11 mouse cellular contexts compared by ENCODE assay signal in genomic region chr10:107442781-107443180, GRCm38 (mm10). TPM values are rescaled to one million over a fixed set of nuclear protein-coding genes. Genes with fewer than 3 reads are reported as not detected.
DNase-seq lines count a peak whose midpoint lies in the region; ATAC-seq and TF ChIP-seq lines count a peak whose summit lies in the region.
"Had no signal": no experiment of that assay in that cellular context is flagged by ENCODE, and none has a peak within 500 bp of the region (broad histone marks: within the 10 kb centered on the region; RNA-seq: fewer than 3 reads in every experiment).

No protein-coding gene starts in this region.

- no peak overlapping the region for H3K27ac ChIP-seq in liver, postnatal 0 days (ENCODE audit: low read depth)
- no peak overlapping the region for H3K27ac ChIP-seq in liver, embryonic 11.5 days (ENCODE audit: low read depth, low read length)
- no peak overlapping the region for H3K27ac ChIP-seq in midbrain, postnatal 0 days (ENCODE audit: low read depth, low read length)
- H3K27ac ChIP-seq: macrophage had no signal

- no peak overlapping the region for H3K4me2 ChIP-seq in liver, postnatal 0 days (ENCODE audit: low read depth, low read length)
- H3K4me2 ChIP-seq in liver, embryonic 11.5 days = no peak overlapping the region
- H3K4me2 ChIP-seq in midbrain, postnatal 0 days (ENCODE audit: low read depth, low read length, poor library complexity, severe bottlenecking) = no peak overlapping the region

- TF ChIP-seq EP300 in liver, postnatal 0 days (IDR thresholded peaks at IDR 0.05; ENCODE audit: low read depth) = no peak

- H3K9ac ChIP-seq in liver, postnatal 0 days (replicated peaks) = no peak overlapping the region
- H3K9ac ChIP-seq in liver, embryonic 11.5 days (ENCODE audit: low read depth, low read length) = no peak overlapping the region
- no peak overlapping the region for H3K9ac ChIP-seq in midbrain, postnatal 0 days (replicated peaks; ENCODE audit: low read length, poor library complexity, severe bottlenecking)

- WGBS in liver, postnatal 0 days (ENCODE audit: insufficient replicate concordance) = 6% methylated on average over 4 of the region's 4 CpGs
- 12% methylated on average over 4 of the region's 4 CpGs for WGBS in liver, embryonic 11.5 days
- WGBS in midbrain, postnatal 0 days = 11% methylated on average over 4 of the region's 4 CpGs

- H3K4me3 ChIP-seq in liver, postnatal 0 days (ENCODE audit: low read depth, low read length) = no peak overlapping the region
- H3K4me3 ChIP-seq in liver, embryonic 11.5 days (ENCODE audit: low read depth, low read length) = no peak overlapping the region
- no peak overlapping the region for H3K4me3 ChIP-seq in midbrain, postnatal 0 days (ENCODE audit: low read depth, low read length)

- no peaks in the 10 kb centered on the region for H3K36me3 ChIP-seq in liver, postnatal 0 days (replicated peaks; ENCODE audit: insufficient read depth, low read length)
- H3K36me3 ChIP-seq in liver, embryonic 11.5 days (ENCODE audit: control insufficient read depth, insufficient read depth, low read length) = no peaks in the 10 kb centered on the region
- H3K36me3 ChIP-seq in midbrain, postnatal 0 days (ENCODE audit: insufficient read depth, low read length) = no peaks in the 10 kb centered on the region

- H3K4me1 ChIP-seq in liver, postnatal 0 days (ENCODE audit: insufficient read depth) = no peaks in the 10 kb centered on the region
- H3K4me1 ChIP-seq in liver, embryonic 11.5 days (replicated peaks; ENCODE audit: control insufficient read depth, insufficient read depth, low read length) = no peaks in the 10 kb centered on the region
- H3K4me1 ChIP-seq in midbrain, postnatal 0 days (ENCODE audit: insufficient read depth, low read length) = no peaks in the 10 kb centered on the region

- peak; percentile 70 for TF ChIP-seq CTCF in liver, postnatal 0 days (IDR thresholded peaks at IDR 0.05; ENCODE audit: low read depth)
- TF ChIP-seq CTCF in brain, embryonic 14.5 days (IDR thresholded peaks at IDR 0.05; ENCODE audit: borderline replicate concordance, extremely low read depth, insufficient read depth, insufficient read length) = peak; percentile 55; the same call in 1 of the 2 replicates
- peak; percentile 83 for TF ChIP-seq CTCF in midbrain, postnatal 0 days (IDR thresholded peaks at IDR 0.05)

- no peak for TF ChIP-seq POLR2A in brain, embryonic 14.5 days (IDR thresholded peaks at IDR 0.05; ENCODE audit: borderline replicate concordance, extremely low read depth, insufficient read depth, insufficient read length, poor library complexity, severe bottlenecking)

- ATAC-seq in frontal cortex, adult (ENCODE audit: low TSS enrichment) = no peak
- no peak for ATAC-seq in liver, postnatal 0 days
- no peak for ATAC-seq in liver, embryonic 11.5 days (replicated peaks; ENCODE audit: low FRiP score)
- ATAC-seq in midbrain, postnatal 0 days (ENCODE audit: low FRiP score) = no peak

- DNase-seq in frontal cortex, postnatal 36 days (ENCODE audit: low spot score in 2 of 2) = peak; percentile 17 to 39
- DNase-seq in liver, postnatal 0 days = no peak
- no peak for DNase-seq in liver, embryonic 11.5 days (ENCODE audit: low spot score)
- DNase-seq in brain, embryonic 14.5 days (ENCODE audit: low read depth) = peak; percentile 53
- DNase-seq in induced T-regulatory cell, adult 2 months (ENCODE audit: low read depth) = peak; percentile 14
- peak; percentile 6 for DNase-seq in midbrain, postnatal 0 days (ENCODE audit: low spot score)
- DNase-seq in spleen, postnatal 10 days (ENCODE audit: low spot score in 2 of 2) = no peak

- H3K27me3 ChIP-seq in liver, postnatal 0 days (ENCODE audit: insufficient read depth, low read length) = no peaks in the 10 kb centered on the region
- H3K27me3 ChIP-seq in liver, embryonic 11.5 days (replicated peaks; ENCODE audit: control insufficient read depth, insufficient read depth, low read length) = no peaks in the 10 kb centered on the region
- H3K27me3 ChIP-seq in midbrain, postnatal 0 days (ENCODE audit: insufficient read depth, low read length) = no peaks in the 10 kb centered on the region

- H3K9me3 ChIP-seq in liver, postnatal 0 days (ENCODE audit: low read length) = no peaks in the 10 kb centered on the region
- H3K9me3 ChIP-seq in liver, embryonic 11.5 days (ENCODE audit: control insufficient read depth, low read length) = no peaks in the 10 kb centered on the region
- H3K9me3 ChIP-seq in midbrain, postnatal 0 days (ENCODE audit: low read length) = no peaks in the 10 kb centered on the region

RNA-seq across cellular contexts. Expression of gene Myf5, which starts 43.2 kb away (rescaled TPM):
- polyA plus RNA-seq in liver, postnatal 0 days (2015; fragmentation: Nextera tagmentation; extraction: Ambion mirVana) = 0.13 TPM in 1 of 2 replicates, not detected in the other
- 1.6 and 2.2 TPM in 2 replicates for polyA plus RNA-seq in liver, embryonic 11.5 days (2014; fragmentation: Nextera tagmentation; extraction: Ambion mirVana)
- polyA plus RNA-seq in brain, embryonic 14.5 days (2012; rRNA removed) = 0.04 and 0.10 TPM in 2 replicates
- not detected in 2 replicates for total RNA-seq in midbrain, postnatal 0 days (2014; rRNA removed)
- polyA plus RNA-seq in midbrain, postnatal 0 days (2015; fragmentation: Nextera tagmentation; extraction: Ambion mirVana) = 0.07 TPM in 1 of 2 replicates, not detected in the other
- polyA plus RNA-seq: gonadal fat pad, adult 2 months; macrophage; testis, adult 2 months had no signal

RNA-seq across cellular contexts. Expression of gene Myf6, which starts 51.8 kb away (rescaled TPM):
- 1.1 TPM in 1 of 2 replicates, not detected in the other for polyA plus RNA-seq in liver, postnatal 0 days (2015; fragmentation: Nextera tagmentation; extraction: Ambion mirVana)
- 0.14 and 0.18 TPM in 2 replicates for polyA plus RNA-seq in liver, embryonic 11.5 days (2014; fragmentation: Nextera tagmentation; extraction: Ambion mirVana)
- polyA plus RNA-seq in brain, embryonic 14.5 days (2012; rRNA removed) = 0.05 TPM in 1 of 2 replicates, not detected in the other
- total RNA-seq in midbrain, postnatal 0 days (2014; rRNA removed) = not detected in 2 replicates
- not detected in 2 replicates for polyA plus RNA-seq in midbrain, postnatal 0 days (2015; fragmentation: Nextera tagmentation; extraction: Ambion mirVana)
- polyA plus RNA-seq: gonadal fat pad, adult 2 months; macrophage had no signal

Comparison
In these comparisons a context has a peak if more than half of its experiments do, and no peak if none do; other contexts are left out.
1. DNase-seq: peak in frontal cortex, postnatal 36 days (2 of 2), brain, embryonic 14.5 days (single experiment), induced T-regulatory cell, adult 2 months (single experiment) and midbrain, postnatal 0 days (single experiment); none in liver, postnatal 0 days (single experiment), liver, embryonic 11.5 days (single experiment) and spleen, postnatal 10 days (0 of 2).
2. Peak in every context shown above with its lines, with median percentiles within 50 percentile points of each other: CTCF ChIP-seq.